Mouse (Mus musculus): Measurements from ENCODE around the gene Ccdc155.

DNA sequence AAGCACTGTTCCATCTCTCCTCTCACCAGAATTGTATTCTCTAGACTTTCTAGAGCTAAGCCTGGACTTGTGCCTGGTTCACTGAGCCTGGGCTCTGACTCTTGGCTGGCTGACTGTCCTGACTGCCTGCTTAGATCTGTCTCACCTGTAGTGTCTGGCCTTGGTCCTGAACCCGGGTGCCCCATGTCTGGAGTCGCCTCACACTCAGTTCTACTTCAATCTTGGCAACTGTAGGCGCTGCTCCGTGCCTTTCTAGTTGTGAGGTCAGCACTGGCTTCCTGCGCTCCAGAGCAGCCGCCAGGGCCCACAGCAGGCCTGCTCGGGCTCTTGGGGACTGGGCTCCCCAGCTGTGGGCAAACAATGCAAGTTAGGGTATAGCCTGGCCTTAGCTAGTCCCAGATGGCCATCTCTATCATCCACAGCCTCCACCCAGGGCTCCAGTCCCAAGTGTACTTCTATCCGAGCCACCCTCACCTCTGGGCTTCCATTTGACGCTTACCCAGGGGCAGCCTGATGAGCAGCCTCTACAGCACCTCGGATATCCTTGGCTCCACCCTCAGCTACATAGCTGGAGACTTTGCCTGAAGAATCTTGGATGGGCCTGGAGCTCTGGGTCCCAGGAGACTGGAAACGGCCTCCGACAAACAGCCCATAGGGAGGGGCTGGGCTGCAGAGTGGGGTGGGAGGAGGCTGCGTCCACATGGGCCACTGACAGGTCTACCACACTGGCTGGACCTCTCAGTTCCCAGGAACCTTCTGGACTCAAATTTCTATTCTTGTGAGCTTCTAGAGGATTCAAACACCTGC, 60.1 kb downstream of the Ccdc155 start:
- no peak for TF ChIP-seq CTCF (IDR thresholded peaks at IDR 0.05)
- TF ChIP-seq POLR2A (IDR thresholded peaks at IDR 0.05; ENCODE audit: insufficient read depth, low read depth, low read length): no peak
- TF ChIP-seq EP300 (IDR thresholded peaks at IDR 0.05; ENCODE audit: insufficient read depth, low read depth, low read length): no peak

All from heart, adult 2 months (tissue).